Mouse (Mus musculus) ES-E14 (cell line): Measurements from ENCODE around the gene Gpatch11.

ENCODE experiments used
- CHD2 ChIP-seq: IDR thresholded peaks from 2 replicates; pipeline ENCODE4 v1.6.1; 2014; ENCODE audit warnings: mild to moderate bottlenecking, low read depth, low read length, inconsistent platforms
- HCFC1 ChIP-seq: IDR thresholded peaks from 2 replicates; pipeline ENCODE4 v1.6.1; 2012; ENCODE audit warnings: low read length, inconsistent platforms, borderline replicate concordance; ENCODE audit not compliant: insufficient read depth
- MAFK ChIP-seq: IDR thresholded peaks from 2 replicates; pipeline ENCODE4 v1.6.1; 2014; ENCODE audit warnings: mild to moderate bottlenecking, low read depth, low read length, inconsistent platforms; ENCODE audit not compliant: insufficient read depth
- ZNF384 ChIP-seq: IDR thresholded peaks from 2 replicates; pipeline ENCODE4 v1.6.1; 2012; ENCODE audit warnings: low read depth, low read length, inconsistent platforms

- no peak for TF ChIP-seq CHD2
- no peak for TF ChIP-seq HCFC1
- no peak for TF ChIP-seq ZNF384
- peak; percentile 83 for TF ChIP-seq MAFK
Observed at GRCm38 (mm10) chr17:78809582-78809981, 25.8 kb upstream of the Gpatch11 start.
